Mouse (Mus musculus): ENCODE measurements around the gene Mx1. TPM values are rescaled to one million over a fixed set of nuclear protein-coding genes. Genes with fewer than 3 reads are reported as not detected.

Mx1 gene
- 10 to 100 TPM in 1 of 3 experiments, 1 to 10 TPM in 2; 3.7 to 10.8 (median 7.2) TPM for polyA plus RNA-seq (2017; shearing (Covaris generic))

DNA sequence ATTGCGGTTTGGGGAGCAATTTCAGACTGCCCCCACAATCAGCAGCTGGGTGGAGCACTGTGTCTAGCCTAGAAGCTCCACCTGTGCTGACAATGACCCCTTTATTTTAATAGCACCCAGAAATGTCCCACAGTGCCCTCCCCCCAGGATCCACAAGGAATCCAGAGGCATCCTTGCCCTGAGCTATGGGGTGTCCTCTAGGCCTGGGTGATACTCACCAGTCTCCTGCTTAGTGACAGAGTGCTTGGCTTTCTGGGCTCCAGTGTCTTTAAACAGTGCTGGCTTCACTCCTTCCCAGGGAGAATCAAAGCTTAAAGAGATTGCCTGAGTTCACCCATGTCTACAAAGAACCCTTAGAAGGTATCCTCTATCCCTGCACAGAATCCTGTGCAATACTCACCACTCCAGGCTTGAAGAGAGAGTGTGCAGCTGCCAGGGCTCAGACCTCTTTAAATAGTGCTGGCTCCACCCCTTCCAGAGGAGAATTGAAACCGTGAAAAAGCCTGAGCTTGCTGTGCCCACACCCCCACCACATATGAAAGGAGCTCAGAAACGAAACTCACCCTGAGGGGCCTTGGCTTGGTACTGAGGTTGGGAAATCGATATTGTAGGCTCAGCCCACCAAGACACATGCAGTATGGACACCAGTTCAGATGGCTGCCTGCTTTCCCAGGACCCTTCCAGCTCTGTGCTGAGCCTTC, at the start of gene Mx1:
Gene Mx1, minus strand, starts transcription at position 427 of the 701 bp plus-strand sequence.
- ATAC-seq = peak; percentile 86

GRCm38 (mm10) chr16:97512347-97512751, 49.6 kb upstream of the Mx1 start:
- no peak for ATAC-seq

DNA sequence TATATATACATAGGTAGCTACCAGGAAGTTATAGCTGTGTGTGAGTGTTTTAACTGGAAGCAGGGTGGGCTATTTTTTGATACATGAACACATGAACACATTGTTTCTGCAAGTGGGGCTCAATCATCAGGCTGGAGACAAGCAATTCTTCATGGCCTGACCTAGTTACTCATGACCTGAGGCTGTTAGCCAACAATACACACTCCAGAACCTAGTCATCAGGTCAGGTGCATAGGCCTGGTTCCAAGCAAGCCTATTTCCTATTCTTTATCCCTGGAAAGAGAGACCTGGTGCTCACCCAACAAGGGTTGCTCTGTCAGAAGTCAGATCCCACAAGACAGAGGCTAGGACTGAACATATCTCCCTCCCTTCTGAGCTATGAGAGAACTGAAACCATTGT, 48.8 kb upstream of the Mx1 start:
- ATAC-seq = no peak

DNA sequence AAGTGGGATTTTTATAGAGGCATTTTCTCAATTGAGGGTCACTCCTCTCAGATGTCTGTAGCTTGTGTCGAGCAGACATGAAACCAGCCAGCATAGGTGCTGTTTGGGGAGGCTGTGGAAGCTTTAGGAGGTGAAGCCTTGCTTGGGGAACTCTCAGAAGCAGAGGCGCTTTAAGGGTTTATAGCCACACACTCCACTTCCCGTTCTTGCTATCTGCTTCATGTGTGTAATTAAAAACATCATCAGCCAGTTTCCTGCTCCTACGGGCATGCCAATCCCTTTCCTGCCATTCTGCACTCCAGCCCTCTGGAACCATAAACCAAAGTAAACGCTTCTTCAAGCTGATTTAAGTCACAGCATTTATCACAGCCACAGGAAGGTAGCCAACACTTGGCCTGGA, 48.1 kb upstream of the Mx1 start:
- no peak for ATAC-seq

- ATAC-seq = no peak
These were observed 45.1 kb upstream of the Mx1 start for GRCm38 (mm10) chr16:97507783-97508182.

DNA sequence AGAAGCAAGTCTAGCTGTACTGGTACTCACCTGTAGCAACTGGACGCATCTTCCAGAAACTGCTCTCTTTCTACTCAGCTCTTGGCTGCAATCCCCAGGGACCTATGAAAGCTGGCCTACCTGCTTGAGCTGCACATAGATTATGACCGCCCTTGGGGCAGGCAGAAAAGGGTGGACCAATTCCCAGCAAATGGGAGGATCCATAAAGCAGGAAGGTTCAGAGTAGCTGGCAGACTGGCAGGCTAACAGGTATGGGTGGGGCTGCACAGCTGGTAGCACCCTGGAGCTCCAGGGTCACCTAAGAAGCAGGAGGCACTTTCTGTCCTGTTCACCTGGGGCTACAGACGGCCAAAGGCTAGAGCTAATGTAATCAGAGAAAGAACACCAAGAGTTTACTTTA, 42.1 kb upstream of the Mx1 start:
- no peak for ATAC-seq

GRCm38 (mm10) chr16:97503849-97504248, 41.1 kb upstream of the Mx1 start:
- no peak for ATAC-seq

DNA sequence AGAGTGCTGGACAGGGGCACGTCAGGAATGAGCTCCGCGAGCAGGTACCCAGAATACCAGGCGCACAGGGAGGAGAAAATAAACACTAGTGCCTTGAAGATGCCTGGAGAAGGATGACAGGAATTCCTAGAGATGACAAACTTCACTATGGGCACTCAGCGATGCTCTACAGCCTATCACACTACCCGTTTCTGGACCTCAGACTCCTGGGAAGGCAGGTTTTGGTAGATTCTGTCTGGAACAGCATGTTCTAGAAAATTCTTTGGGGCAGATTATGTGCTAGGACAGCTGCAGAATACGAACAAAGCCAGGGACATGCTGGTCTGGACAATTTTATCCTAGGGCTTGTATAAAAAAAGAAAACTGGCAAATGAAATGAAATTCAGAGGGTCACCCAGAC, 38.2 kb upstream of the Mx1 start:
- ATAC-seq = no peak

DNA sequence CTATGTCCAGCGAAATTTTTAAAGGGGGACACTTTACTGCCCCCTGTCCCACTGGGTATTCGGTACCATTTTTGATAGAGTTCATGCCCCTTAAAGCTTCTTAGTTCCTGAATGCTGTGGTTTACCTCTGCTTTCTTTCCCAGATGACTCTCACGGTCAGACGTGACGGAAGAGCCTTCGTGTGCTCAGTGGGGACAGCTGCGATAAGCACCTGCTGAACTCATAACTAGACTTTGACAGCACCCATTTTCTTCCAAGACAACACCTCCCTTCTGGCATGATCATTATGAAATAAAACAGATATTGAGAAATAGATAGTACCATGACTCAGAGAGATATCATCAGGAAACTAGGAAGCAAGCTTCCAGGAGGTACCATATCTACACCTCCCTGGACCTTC, 36.7 kb upstream of the Mx1 start:
- ATAC-seq = no peak

DNA sequence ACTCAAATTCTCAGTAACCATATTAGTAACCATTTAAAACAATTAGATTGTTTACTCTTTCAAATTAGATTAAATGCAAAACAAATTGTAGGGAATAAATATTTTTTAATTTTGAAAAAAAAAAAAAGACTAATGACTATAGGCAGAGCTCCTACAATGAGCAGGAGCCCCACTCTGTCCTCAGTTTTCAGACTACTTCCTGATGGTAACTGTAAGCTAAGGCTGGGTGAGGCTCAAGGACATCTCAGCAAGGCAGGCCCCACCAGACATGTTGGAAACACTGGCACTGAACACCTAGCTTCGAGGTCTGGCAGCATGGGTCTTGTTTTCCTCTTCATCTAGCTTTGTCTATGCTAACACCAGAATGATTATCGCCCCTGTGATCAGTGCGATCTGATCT, 35.4 kb upstream of the Mx1 start:
- ATAC-seq = no peak

GRCm38 (mm10) chr16:97497682-97498081, 35.0 kb upstream of the Mx1 start:
- no peak for ATAC-seq

DNA sequence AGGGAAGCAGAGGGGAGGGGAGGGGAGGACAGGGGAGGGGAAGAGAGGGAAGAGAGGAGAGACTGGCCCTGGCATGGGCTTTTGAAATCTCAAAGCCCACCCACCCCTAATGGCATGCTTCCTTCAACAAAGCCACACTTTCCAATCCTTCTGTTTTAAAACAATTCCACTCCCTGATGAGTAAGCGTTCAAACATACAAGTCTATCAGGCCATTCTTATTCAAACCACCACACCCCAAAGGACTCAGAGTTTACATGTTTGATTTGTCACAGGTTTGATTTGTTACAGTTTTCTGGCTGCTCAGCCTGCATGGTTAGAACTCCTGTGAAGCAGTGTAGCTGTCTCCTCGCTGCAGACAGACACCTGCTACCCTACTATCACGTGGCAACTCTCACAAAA, 33.3 kb upstream of the Mx1 start:
- ATAC-seq = no peak

GRCm38 (mm10) chr16:97492369-97492768, 29.7 kb upstream of the Mx1 start:
- ATAC-seq = no peak

DNA sequence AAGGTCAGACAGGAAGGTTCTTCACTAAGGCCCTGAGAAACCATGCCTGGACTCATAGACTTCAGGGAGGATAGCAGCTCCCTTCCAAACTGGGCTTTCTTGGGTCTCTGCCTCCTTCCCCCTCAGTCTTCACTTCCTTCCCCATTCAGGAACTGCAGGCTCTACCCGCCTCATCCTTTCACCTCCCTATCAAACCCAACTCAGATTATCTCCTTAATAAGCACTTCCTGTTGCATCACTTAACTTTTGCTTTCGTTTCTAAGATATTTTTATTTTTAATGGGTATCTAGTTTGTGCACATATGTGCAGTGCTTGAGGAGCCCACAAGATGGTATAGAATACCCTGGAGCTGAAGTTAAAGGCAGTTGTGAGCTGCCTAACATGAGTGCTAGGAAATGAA, 15.9 kb upstream of the Mx1 start:
- peak; percentile 86 for ATAC-seq

DNA sequence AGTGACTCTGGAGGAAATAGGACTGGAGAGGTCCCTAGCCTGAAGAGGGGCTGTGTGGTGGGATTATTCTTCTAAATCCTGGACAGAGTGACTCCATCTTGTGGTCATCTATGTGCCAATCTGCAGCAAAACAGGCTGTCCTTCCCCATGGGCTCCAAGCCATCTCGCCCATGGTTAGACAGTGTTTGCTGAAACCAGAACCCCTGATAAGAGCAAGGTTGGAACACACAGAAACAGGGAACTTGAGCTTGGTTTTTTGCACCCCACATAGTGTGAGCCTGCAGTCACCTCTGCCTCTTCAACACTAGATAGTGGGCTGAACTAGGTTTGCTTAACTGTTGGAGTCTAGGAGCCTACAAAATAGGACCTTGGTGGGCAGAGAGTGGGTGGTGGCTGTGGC, 13.8 kb upstream of the Mx1 start:
- ATAC-seq = no peak

DNA sequence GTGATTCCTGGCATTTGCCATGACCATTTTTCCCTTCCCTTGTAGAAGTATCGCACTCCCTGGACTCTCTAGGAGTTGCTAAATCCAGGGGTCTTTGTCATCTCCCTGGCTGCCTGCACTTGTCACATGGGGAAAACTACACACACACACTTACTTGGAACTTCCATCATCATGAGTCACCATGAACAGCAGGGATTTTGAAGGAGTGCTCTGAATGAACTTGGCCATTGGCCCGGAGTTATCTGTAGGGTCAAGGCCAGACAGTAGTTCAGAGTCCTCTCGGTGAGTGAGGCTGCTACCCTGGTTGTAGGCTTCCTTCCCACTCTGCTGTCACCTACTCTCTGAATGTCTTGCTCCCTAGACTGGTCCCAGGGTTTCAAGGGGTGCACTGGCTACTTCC, 12.9 kb upstream of the Mx1 start:
- no peak for ATAC-seq

- no peak for ATAC-seq
These were observed 12.0 kb upstream of the Mx1 start for GRCm38 (mm10) chr16:97474671-97475070.

- ATAC-seq = peak; percentile 61
These were observed 5.5 kb upstream of the Mx1 start for GRCm38 (mm10) chr16:97467993-97468791.

GRCm38 (mm10) chr16:97467472-97467871, 4.8 kb upstream of the Mx1 start:
- ATAC-seq = no peak

DNA sequence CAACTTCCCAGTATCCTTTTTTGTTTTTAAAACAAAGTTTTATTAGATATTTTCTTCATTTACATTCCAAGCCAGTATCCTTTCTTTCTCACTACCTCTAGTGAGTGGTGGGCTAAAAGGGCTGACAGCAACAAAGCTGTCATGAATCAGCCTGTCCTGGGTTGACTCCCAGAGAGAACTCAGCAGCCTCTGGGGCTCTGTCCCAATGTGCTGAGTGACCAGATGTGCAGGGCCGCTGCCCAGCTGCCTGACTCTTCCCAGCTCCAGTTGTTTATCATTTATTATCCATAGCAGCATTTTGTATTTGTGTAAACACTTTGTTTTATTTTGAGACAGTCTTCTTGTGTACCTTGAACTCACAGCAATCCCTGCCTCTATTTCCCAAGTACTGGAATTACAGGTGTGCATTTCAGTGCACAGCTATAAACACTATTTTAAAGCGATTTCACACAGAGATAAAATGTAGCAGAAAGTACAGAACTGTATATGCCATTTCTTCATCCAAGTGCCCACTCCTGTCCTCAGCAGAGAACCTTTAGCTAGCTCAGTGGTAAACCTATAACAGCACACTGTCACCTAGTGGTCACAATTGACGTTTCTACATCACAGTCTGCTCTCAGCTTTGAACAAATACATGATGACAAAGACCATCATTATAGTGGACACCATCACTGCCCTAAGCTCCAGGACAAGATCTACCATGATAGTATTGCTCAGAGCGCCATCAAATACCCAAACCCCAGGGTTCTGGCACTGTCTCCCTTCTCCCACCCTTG, 3.7 kb upstream of the Mx1 start:
- ATAC-seq = no peak

DNA sequence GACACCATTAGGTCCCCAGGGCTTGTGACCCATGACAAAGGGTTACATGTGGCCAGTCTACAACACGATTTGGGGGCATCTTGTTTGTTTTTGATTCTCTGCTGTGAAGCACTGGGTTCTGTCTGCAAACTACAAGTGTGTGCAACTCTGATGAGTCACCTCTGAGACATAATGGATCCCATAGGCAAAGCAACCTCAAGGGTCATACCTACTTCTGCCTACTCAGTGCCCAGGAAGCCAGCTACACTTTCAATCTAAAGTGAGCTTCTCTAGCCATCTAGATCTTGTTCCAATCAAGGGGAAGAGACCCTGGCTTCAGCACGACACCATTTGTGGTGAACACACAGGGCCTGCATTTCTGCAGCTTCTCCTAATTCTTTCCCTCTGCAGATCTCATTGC, 1.4 kb downstream of the Mx1 start:
- ATAC-seq = no peak

DNA sequence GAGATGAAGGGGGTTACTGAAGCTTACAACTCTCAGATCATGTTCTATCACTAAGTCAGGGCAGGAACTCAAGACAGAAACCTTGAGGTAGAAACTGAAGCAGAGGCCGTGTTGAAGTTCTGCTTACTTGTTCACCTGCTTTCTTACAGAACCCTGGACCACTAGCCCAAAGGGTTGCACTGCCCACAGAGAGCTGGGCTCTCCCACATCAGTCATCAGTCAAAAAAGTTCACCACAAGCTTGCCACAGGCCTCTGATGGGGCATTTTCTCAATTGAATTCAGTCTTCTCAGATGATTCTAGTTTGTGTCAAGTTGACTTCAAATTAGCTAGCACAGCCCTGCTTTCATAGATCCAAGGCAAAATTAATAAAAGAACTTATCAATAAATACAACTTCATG, 2.9 kb downstream of the Mx1 start:
- no peak for ATAC-seq

- no peak for ATAC-seq
These were observed 15.3 kb downstream of the Mx1 start for GRCm38 (mm10) chr16:97447386-97447785.
